Mouse (Mus musculus): ENCODE data around the gene Ciapin1. TPM values are rescaled to one million over a fixed set of nuclear protein-coding genes. Genes with fewer than 3 reads are reported as not detected.

Ciapin1 gene
- polyA plus RNA-seq, 1 experiment, result 71.2 TPM

DNA sequence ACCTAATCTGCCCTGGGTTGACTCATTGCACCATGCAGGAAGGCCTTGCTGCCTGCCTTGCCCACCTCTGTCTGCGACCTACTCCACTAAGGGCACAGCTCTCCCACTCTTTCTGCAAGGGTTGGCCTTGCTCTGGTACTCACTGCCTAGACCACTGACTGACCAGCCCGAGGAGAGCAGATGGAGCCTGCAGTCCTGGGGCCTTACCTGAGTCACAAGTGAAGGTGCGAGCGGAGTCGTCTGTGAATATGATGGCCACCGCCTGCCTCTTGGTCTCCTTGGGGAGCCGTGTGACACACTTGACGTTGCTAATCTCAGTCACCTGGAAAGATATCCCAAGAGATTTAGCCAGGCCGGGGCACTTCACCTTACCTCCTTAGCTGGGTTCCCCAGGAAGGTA lies 28.8 kb upstream of the Ciapin1 start:
- H3K27ac ChIP-seq (ENCODE audit: insufficient read depth, low read depth, low read length), result no peak overlapping the region
- no peak overlapping the region for H3K4me3 ChIP-seq (ENCODE audit: insufficient read depth, low read depth, low read length)
- DNase-seq, result no peak
- WGBS, result 87% methylated on average over 9 of the region's 9 CpGs
- H3K27me3 ChIP-seq (replicated peaks; ENCODE audit: control insufficient read depth, insufficient read depth, low read length), result no peaks in the 10 kb centered on the region
- TF ChIP-seq POLR2A (IDR thresholded peaks at IDR 0.05; ENCODE audit: low read depth, low read length) (no peak), CTCF (conservative IDR thresholded peaks at IDR 0.05; ENCODE audit: insufficient read depth, insufficient read length, low read depth, low read length) (no peak)
- H3K36me3 ChIP-seq (ENCODE audit: control insufficient read depth, insufficient read depth, low read length), result peaks cover under 1% of the 10 kb centered on the region; the same call in 1 of the 2 replicates
- H3K4me1 ChIP-seq (ENCODE audit: control insufficient read depth, insufficient read depth, low read length), result peaks cover 17% of the 10 kb centered on the region

- Histone ChIP-seq H3K36me3 (ENCODE audit: control insufficient read depth, insufficient read depth, low read length) (peaks cover 1% of the 10 kb centered on the region; the same call in 1 of the 2 replicates), H3K27me3 (replicated peaks; ENCODE audit: control insufficient read depth, insufficient read depth, low read length) (no peaks in the 10 kb centered on the region), H3K4me1 (ENCODE audit: control insufficient read depth, insufficient read depth, low read length) (peaks cover 6% of the 10 kb centered on the region), H3K27ac (ENCODE audit: insufficient read depth, low read depth, low read length) (no peak overlapping the region), H3K4me3 (ENCODE audit: insufficient read depth, low read depth, low read length) (no peak overlapping the region)
- 75% methylated on average over 10 of the region's 10 CpGs for WGBS
- no peak for DNase-seq
- no peak for TF ChIP-seq CTCF (conservative IDR thresholded peaks at IDR 0.05; ENCODE audit: insufficient read depth, insufficient read length, low read depth, low read length)
- TF ChIP-seq POLR2A (IDR thresholded peaks at IDR 0.05; ENCODE audit: low read depth, low read length), result no peak
Observed at GRCm38 (mm10) chr8:94865292-94865691, 27.1 kb upstream of the Ciapin1 start.

DNA sequence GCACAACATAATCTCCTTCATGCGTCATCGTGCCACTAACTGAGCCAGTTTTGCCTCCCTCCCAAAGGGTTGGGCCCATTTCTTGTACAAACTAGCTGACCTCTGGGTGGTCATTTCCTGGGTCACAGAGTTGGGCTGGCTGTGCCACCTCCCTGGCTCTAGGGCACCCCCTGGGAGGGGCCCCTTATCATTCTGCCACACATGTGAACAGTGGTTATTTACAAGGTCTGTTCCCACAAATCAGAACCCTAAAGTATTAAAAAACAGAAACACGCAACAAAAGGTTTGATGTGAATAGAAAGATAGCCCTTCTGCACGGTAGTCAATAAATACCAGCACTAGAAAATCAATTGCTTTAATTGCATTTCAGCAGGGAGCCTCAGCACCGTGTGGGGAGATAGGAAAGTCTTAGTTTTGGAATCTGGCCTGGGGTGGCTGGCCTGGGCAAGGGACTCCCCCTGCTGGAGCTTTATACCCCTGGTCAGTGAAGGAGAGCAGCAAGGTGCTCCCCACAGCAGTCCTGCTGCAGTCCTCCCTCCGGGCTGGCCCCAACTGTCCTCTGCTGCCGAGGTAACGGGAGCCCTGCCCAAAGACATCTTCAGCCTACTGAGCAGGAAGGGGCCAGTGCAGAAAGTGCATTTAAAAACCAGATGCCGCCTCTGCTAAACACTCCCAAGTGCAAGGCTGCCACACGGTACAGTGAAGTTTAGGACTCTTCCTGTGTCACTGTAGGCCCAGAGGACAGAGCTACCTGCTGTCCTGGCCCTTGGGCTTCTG lies 25.9 kb upstream of the Ciapin1 start:
- peaks cover 1% of the 10 kb centered on the region; the same call in 1 of the 2 replicates for H3K36me3 ChIP-seq (ENCODE audit: control insufficient read depth, insufficient read depth, low read length)
- no peak overlapping the region for H3K4me3 ChIP-seq (ENCODE audit: insufficient read depth, low read depth, low read length)
- TF ChIP-seq POLR2A (IDR thresholded peaks at IDR 0.05; ENCODE audit: low read depth, low read length), result no peak
- no peak for TF ChIP-seq CTCF (conservative IDR thresholded peaks at IDR 0.05; ENCODE audit: insufficient read depth, insufficient read length, low read depth, low read length)
- 67% methylated on average over 10 of the region's 10 CpGs for WGBS
- no peaks in the 10 kb centered on the region for H3K27me3 ChIP-seq (replicated peaks; ENCODE audit: control insufficient read depth, insufficient read depth, low read length)
- DNase-seq, result no peak
- H3K4me1 ChIP-seq (ENCODE audit: control insufficient read depth, insufficient read depth, low read length), result peaks cover 4% of the 10 kb centered on the region; the same call in 1 of the 2 replicates
- H3K27ac ChIP-seq (ENCODE audit: insufficient read depth, low read depth, low read length), result no peak overlapping the region

DNA sequence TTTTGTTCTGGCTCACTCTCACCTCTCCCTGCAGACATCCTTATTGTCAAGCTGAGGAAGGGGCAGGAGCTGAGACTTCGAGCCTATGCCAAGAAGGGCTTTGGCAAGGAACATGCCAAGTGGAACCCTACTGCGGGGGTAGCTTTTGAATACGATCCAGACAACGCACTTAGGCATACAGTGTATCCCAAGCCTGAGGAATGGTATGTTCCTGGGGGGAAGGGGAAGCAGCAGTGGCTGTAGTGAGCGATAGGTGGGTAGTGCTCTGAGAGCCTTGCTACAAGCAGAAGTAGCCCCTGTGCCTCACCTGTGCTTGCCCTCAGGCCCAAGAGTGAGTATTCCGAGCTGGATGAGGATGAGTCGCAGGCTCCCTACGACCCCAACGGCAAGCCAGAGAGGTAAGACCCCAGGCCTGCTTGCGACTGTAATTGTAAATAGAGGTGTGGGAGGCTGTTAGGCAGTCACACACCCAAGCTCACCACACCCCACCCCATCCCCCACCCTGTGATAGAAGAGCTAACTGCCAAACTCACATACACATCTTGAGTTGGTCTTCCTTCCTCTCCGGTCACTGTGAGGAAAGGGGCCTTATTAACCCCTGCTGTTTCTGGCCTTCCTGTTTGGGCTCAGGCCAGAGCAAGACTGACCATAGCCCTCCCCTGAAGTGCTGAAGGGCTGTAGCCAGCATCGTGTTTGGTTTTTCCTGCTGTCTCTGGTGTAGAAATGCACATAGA lies 24.5 kb upstream of the Ciapin1 start:
- DNase-seq, result peak; percentile 28
- Histone ChIP-seq H3K4me3 (ENCODE audit: insufficient read depth, low read depth, low read length) (no peak overlapping the region), H3K27ac (ENCODE audit: insufficient read depth, low read depth, low read length) (no peak overlapping the region), H3K27me3 (replicated peaks; ENCODE audit: control insufficient read depth, insufficient read depth, low read length) (no peaks in the 10 kb centered on the region), H3K4me1 (ENCODE audit: control insufficient read depth, insufficient read depth, low read length) (peaks cover 4% of the 10 kb centered on the region; the same call in 1 of the 2 replicates), H3K36me3 (ENCODE audit: control insufficient read depth, insufficient read depth, low read length) (peaks cover 1% of the 10 kb centered on the region; the same call in 1 of the 2 replicates)
- no peak for TF ChIP-seq POLR2A (IDR thresholded peaks at IDR 0.05; ENCODE audit: low read depth, low read length)
- no peak for TF ChIP-seq CTCF (conservative IDR thresholded peaks at IDR 0.05; ENCODE audit: insufficient read depth, insufficient read length, low read depth, low read length)
- 76% methylated on average over 12 of the region's 12 CpGs for WGBS

GRCm38 (mm10) chr8:94861352-94861910 lies 23.3 kb upstream of the Ciapin1 start:
- 71% methylated on average over 8 of the region's 8 CpGs for WGBS
- H3K36me3 ChIP-seq (ENCODE audit: control insufficient read depth, insufficient read depth, low read length), result peaks cover 1% of the 10 kb centered on the region; the same call in 1 of the 2 replicates
- peaks cover 4% of the 10 kb centered on the region; the same call in 1 of the 2 replicates for H3K4me1 ChIP-seq (ENCODE audit: control insufficient read depth, insufficient read depth, low read length)
- TF ChIP-seq CTCF (conservative IDR thresholded peaks at IDR 0.05; ENCODE audit: insufficient read depth, insufficient read length, low read depth, low read length) (peak; percentile 62), POLR2A (IDR thresholded peaks at IDR 0.05; ENCODE audit: low read depth, low read length) (no peak)
- H3K27ac ChIP-seq (ENCODE audit: insufficient read depth, low read depth, low read length), result no peak overlapping the region
- DNase-seq, result peak; percentile 81
- no peaks in the 10 kb centered on the region for H3K27me3 ChIP-seq (replicated peaks; ENCODE audit: control insufficient read depth, insufficient read depth, low read length)
- no peak overlapping the region for H3K4me3 ChIP-seq (ENCODE audit: insufficient read depth, low read depth, low read length)

GRCm38 (mm10) chr8:94857346-94858173 lies 19.4 kb upstream of the Ciapin1 start, which contains the start of gene Polr2c:
Polr2c (plus strand) TSS chr8:94857450.
- Histone ChIP-seq H3K36me3 (ENCODE audit: control insufficient read depth, insufficient read depth, low read length) (peaks cover 1% of the 10 kb centered on the region; the same call in 1 of the 2 replicates), H3K4me1 (ENCODE audit: control insufficient read depth, insufficient read depth, low read length) (peaks cover 4% of the 10 kb centered on the region; the same call in 1 of the 2 replicates), H3K27me3 (replicated peaks; ENCODE audit: control insufficient read depth, insufficient read depth, low read length) (no peaks in the 10 kb centered on the region), H3K27ac (ENCODE audit: insufficient read depth, low read depth, low read length) (peak within 1 kb of the TSS; percentile 62; the same call in 1 of the 2 replicates), H3K4me3 (ENCODE audit: insufficient read depth, low read depth, low read length) (peak within 1 kb of the TSS; percentile 70)
- TF ChIP-seq POLR2A (IDR thresholded peaks at IDR 0.05; ENCODE audit: low read depth, low read length) (no peak), CTCF (conservative IDR thresholded peaks at IDR 0.05; ENCODE audit: insufficient read depth, insufficient read length, low read depth, low read length) (peak; percentile 77)
- 1% methylated on average over 66 of the region's 68 CpGs for WGBS
- peak; percentile 93 for DNase-seq

Data from kidney, adult 2 months (tissue).